Mouse (Mus musculus) activated CD4-positive, CD25-positive, alpha-beta regulatory T cell, adult 4 months (primary cell): ENCODE data around the gene Sema3d. TPM values are rescaled to one million over a fixed set of nuclear protein-coding genes. Genes with fewer than 3 reads are reported as not detected.

Experiments
- ATAC-seq: one replicate; pipeline ENCODE4 v1.8.0; 2017
- polyA plus RNA-seq, 2 experiments: library from polyadenylated mRNA; unstranded; fragments of 100-300 nt; shearing (Covaris generic); gene quantifications; one replicate each; pipeline ENCODE4 v1.2.1; 2017

Gene Sema3d
- polyA plus RNA-seq, result under 1 TPM; 0.33 to 0.61 TPM

- peak; percentile 32 for ATAC-seq
Observed at GRCm38 (mm10) chr5:12383133-12383959, at the start of gene Sema3d. Gene Sema3d (plus strand): TSS chr5:12383385.

- ATAC-seq, result no peak
Observed at GRCm38 (mm10) chr5:12377261-12377660, 5.9 kb upstream of the Sema3d start.

DNA sequence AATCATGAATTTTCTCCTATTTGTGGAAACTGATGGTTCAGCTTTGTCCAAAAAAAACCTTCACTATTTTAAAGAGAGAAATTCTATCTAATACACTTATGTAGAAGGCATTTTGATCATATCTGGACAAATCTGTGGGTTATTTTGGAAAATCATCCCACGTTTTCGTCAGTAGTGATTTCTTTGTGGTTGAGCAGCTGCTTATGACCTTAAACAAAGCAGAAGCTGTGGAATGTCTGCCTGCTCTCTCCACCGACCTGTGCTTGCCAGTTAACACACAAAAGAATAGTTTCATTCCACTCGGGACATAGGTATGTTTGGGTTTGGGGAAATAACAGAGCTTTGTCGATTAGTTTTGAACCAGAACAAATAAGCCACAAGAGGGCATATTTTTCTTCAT is 4.3 kb upstream of the Sema3d start:
- no peak for ATAC-seq

DNA sequence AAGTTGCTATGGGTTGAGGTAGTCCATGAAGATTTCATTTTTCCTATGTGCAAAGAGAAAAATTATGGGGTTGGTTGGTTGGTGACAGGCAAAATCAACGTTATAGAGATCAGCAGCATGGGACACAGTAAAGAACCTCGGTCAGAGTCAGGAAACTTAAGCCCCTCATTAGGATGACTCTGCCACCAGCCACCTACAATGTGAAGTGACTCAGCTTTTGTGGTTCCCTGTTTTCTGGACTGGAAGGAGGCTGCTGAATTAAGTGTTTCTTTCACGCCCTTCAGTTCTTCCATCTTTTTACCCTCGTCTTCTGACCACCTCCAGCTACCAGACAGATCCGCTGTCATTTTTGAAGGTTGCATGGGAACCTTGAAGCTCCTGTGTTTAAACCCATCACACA is 1.2 kb upstream of the Sema3d start:
- no peak for ATAC-seq

GRCm38 (mm10) chr5:12383960-12384285 is 738 bp downstream of the Sema3d start:
- no peak for ATAC-seq

GRCm38 (mm10) chr5:12392667-12393066 is 9.5 kb downstream of the Sema3d start:
- no peak for ATAC-seq

GRCm38 (mm10) chr5:12399271-12399670 is 16.1 kb downstream of the Sema3d start:
- ATAC-seq, result no peak

DNA sequence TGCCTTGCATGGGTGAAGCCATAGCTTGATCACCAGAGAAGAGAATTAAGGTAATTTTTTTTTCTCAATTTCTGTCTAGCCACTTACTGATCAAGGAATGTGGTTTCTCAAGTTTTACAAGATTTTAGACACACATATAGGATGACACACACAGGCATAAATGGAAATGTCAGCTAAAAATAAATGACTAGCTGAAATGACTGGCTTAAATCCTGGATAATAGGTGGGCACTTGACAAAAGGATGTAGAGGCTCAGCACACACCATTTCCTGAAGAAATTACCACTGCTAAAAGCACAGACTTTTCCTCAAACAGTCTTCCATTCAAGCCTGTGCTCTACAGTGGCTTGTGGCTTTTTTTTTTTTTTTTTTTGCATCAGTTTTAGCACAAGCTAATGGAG is 21.0 kb downstream of the Sema3d start:
- ATAC-seq, result no peak

- ATAC-seq, result no peak
Observed at GRCm38 (mm10) chr5:12412595-12412994, 29.4 kb downstream of the Sema3d start.

GRCm38 (mm10) chr5:12423264-12423663 is 40.1 kb downstream of the Sema3d start:
- no peak for ATAC-seq

DNA sequence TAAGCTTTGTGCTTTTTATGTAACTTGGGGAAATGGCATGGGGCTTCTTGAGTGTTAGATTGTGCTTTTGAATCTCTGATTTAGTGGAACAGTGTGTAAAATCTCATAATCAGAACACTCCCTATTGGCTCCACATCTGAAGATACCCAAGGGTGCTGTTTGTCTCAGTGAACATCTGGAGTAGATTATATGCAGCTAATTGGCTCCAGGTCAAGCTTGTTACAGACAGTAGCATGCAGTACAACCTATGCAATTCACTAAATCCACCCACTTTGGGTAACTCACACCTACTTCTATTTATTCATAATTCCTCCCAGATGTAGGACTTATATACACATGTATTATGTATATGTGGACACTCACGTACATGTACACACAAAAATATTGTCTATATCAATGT is 58.6 kb downstream of the Sema3d start:
- no peak for ATAC-seq

DNA sequence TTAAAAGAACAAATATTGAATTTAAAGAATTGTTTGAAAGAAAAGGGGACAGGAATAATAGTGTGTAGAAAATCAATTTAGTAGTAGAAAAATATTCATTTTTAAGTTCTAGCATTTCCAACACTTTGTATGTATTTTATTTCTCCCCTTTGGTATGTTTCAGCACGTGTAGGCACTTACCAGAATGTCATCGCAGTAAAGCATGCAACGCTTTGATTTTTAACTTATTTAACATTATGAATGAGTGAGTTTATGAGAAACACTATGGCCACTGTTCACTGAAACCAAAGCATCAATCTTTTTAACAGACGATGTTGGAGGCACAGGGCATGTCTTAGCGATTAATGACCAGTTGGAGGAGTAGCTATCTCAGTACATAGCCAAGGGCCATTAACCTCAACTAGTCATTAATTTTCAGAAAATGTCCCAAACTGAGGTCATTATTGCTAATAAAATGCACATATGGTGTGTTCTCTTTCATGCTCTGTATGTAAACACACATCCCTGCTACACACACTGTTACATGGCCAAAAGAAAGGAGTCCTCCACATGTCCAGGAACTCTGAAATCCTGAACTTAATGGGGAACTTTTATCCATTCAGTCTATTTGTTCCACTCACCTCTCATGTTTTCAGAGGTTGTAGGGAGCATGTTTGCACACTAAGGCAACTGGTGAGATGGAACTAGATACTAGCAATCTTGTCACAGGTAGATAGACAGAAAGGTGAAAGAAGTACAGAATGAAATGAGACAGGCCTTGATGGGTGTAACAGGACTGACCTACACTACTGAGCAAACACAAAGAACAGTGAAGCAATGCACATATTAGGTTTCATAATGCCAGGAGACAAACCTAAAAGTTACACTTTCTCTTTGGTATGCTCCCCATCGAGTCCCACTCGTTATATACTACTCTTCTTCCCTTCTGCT is 59.3 kb downstream of the Sema3d start:
- no peak for ATAC-seq

GRCm38 (mm10) chr5:12451089-12451488 is 67.9 kb downstream of the Sema3d start:
- no peak for ATAC-seq

DNA sequence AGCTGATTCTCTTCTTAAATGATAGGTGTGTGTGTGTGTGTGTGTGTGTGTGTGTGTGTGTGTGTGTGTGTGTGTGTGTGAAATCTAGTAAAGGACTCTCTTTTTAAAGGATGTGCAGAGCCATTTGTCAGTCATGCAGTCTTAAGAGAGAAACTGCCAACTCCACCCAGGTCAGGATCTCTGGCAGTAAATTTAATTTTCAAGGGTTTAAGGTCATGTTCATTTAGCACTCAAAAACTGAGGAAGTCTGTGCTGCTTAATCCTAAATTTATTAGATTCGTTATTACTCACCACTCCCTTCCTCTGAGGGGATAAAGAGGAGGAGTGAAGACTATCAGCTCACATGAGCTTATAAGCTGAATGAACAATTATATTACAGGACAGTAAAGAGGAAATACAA is 71.8 kb downstream of the Sema3d start:
- ATAC-seq, result no peak

GRCm38 (mm10) chr5:12457509-12457908 is 74.3 kb downstream of the Sema3d start:
- ATAC-seq, result no peak

DNA sequence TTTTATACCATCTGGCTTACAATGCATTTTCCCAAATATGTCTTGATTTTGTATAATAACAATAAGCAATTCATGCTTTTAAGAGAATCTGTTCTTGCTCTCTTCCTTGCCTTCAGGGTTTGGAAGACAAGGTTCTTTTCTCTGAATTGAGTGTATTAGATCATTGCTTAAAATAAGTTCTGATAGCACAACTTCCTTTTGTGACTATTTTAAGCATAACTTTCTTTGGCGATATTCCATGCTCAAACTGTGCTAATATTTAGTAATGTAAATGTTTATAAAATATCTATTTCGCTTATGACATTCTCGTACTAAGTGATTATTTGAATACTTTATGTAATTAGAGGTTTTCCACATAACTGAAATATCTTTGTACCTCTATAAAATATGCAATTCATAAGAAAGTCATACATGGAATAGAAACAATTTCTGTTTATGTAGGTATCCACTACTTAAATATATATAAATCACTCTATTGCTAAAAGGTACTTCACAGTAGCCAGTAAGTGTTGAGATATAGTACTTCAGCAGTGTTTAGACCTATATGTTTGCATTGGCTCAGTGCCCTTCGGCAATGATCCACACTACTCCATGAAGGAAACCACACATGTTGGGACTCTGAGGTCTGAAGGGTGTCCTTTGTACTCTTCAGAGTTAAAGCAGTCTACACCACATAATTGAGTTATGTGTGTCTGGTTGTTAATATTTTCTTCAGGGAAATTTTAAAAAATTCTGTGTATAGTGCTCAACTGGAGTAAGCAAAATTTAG is 84.6 kb downstream of the Sema3d start:
- ATAC-seq, result no peak

GRCm38 (mm10) chr5:12474904-12475638 is 91.9 kb downstream of the Sema3d start:
- no peak for ATAC-seq

- no peak for ATAC-seq
Observed at GRCm38 (mm10) chr5:12475639-12475916, 92.4 kb downstream of the Sema3d start.

- ATAC-seq, result no peak
Observed at GRCm38 (mm10) chr5:12487926-12488325, 104.7 kb downstream of the Sema3d start.

GRCm38 (mm10) chr5:12491704-12492103 is 108.5 kb downstream of the Sema3d start:
- no peak for ATAC-seq

DNA sequence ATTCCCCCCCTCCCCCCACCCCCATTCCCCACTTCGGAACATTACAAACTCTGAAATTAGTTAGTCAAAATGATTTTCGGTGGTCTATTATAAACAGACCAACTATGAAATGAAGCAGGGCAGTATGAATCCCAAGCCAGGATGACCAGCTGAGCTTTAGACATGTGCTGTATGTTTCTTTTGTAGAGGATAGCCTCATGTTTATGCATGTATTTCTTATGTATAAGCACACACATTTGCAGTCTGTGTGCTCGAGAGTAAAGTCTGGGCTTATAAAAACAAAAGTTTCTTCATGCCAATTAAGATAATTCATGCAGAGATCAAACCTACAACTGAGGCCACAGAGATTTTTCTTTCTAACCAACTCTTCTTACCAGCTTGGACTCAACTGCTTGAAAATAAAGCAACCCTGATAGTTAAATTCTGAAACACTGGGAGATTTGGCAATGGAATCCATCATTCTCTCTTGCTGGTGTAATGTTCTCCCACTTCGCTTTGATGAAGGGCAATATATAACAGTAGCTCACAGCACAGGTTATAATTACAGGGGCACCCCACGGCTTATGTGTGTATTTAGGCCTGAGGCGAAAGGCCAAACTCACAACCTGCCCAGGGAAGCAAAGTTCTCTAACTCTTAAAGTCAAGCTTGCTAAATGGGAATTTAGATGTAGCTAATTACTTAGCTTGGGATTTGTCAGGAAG is 115.2 kb downstream of the Sema3d start:
- ATAC-seq, result no peak

DNA sequence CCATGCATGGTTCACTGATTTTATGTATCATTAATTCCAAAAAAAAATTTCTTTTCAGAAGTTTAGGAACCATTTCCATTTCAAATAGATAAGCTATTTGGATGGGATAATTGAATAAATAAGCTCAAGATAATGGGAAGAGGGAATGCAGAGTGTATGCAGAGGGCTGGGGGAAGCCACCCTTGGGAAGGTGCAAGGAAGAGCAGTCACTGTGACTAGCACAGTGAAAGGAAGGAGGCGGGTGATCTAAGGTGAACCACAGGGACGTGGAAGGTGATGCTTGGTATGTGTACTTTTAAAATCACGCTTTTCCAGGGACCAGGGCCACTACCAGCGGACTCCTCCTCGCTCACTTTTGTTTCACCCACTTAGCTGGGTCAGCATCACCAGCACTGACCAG is 115.9 kb downstream of the Sema3d start:
- ATAC-seq, result no peak
